Mouse (Mus musculus) small intestine, adult 2 months (tissue): ENCODE data around the gene Ptprd.

Experiments
- CTCF ChIP-seq: fragments of 200-500 bp; IDR thresholded peaks from 2 replicates; pipeline ENCODE4 v1.5.1; 2012; ENCODE audit warnings: low read depth, mild to moderate bottlenecking, control low read depth, inconsistent platforms, low read length, moderate library complexity, mixed read lengths; ENCODE audit not compliant: insufficient replicate concordance, insufficient read length; ENCODE audit errors: extremely low read depth
- POLR2A ChIP-seq: fragments of 200-500 bp; IDR thresholded peaks from 2 replicates; pipeline ENCODE4 v1.6.1; 2012; ENCODE audit warnings: low read depth, mild to moderate bottlenecking, control low read depth, inconsistent platforms, low read length, moderate library complexity

- no peak for TF ChIP-seq POLR2A
- TF ChIP-seq CTCF: no peak
Measured at GRCm38 (mm10) chr4:76292733-76293357, 1918.9 kb downstream of the Ptprd start.
